24 mouse cellular contexts compared by ENCODE assay signal in the genomic region with DNA sequence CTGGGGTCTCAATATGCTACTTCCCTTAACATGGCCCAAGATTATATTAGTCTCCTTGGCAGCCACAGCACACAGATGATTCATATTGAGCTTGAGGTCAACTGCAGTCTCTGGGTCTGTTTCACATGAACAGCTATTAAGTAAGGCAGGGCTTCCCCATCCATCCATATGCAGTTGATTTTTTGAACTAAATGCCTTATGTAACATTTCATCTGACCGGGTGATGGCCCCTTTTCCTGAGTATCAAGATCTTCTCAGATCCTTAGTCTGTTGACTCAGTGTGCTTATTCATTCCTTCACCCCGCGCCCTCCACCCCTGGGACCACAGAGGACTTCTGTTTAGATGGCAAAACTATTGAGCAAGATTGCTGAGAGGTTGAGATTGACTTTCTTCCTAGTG.
"Had no signal": no experiment of that assay in that cellular context is flagged by ENCODE, and none has a peak within 500 bp of the region (broad histone marks: within the 10 kb centered on the region; RNA-seq: fewer than 3 reads in every experiment).

No protein-coding gene starts in this region.

- H3K27me3 ChIP-seq: hindbrain, embryonic 12.5 days; intestine, embryonic 15.5 days had no signal

- H3K36me3 ChIP-seq: heart, embryonic 10.5 days; heart, embryonic 12.5 days; hindbrain, embryonic 10.5 days; hindbrain, embryonic 12.5 days; intestine, embryonic 15.5 days; limb, embryonic 13.5 days; limb, embryonic 15.5 days; liver, embryonic 12.5 days had no signal

- ATAC-seq: hindbrain, embryonic 16.5 days; inflammation-experienced regulatory T-cells, adult 6 months; intestine, embryonic 15.5 days; intestine, postnatal 0 days; liver, embryonic 12.5 days had no signal

- H3K9me3 ChIP-seq: heart, embryonic 10.5 days; heart, embryonic 12.5 days; hindbrain, embryonic 10.5 days; hindbrain, embryonic 12.5 days; intestine, embryonic 15.5 days; limb, embryonic 13.5 days; limb, embryonic 15.5 days; liver, embryonic 12.5 days had no signal

- DNase-seq: gastrocnemius, postnatal 10 days; gastrocnemius, postnatal 25 days; heart, adult 18-20 months; heart, postnatal 10 days; heart, postnatal 4 days; kidney, adult 18-20 months; kidney, adult 8-10 months; kidney, postnatal 10 days; kidney, postnatal 25 days; kidney, postnatal 4 days; left cerebral cortex, postnatal 4 days had no signal

- H3K27ac ChIP-seq: heart, embryonic 10.5 days; hindbrain, embryonic 10.5 days; hindbrain, embryonic 12.5 days; hindbrain, embryonic 14.5 days; intestine, embryonic 15.5 days; layer of hippocampus, adult 2 months; limb, embryonic 13.5 days; limb, embryonic 15.5 days; liver, embryonic 12.5 days had no signal

- H3K9ac ChIP-seq: heart, embryonic 12.5 days; hindbrain, embryonic 12.5 days; hindbrain, embryonic 14.5 days; intestine, embryonic 15.5 days; limb, embryonic 13.5 days; limb, embryonic 15.5 days; liver, embryonic 12.5 days had no signal

- H3K4me3 ChIP-seq: heart, embryonic 10.5 days; heart, embryonic 12.5 days; hindbrain, embryonic 10.5 days; hindbrain, embryonic 12.5 days; intestine, embryonic 15.5 days; layer of hippocampus, adult 2 months; limb, embryonic 13.5 days; limb, embryonic 15.5 days; liver, embryonic 12.5 days had no signal

- H3K4me2 ChIP-seq: heart, embryonic 12.5 days; hindbrain, embryonic 12.5 days; hindbrain, embryonic 14.5 days; intestine, embryonic 15.5 days; limb, embryonic 13.5 days; limb, embryonic 15.5 days; liver, embryonic 12.5 days had no signal
